Mouse (Mus musculus): Measurements from ENCODE around the gene Grin2a.

- no peak for TF ChIP-seq CTCF (IDR thresholded peaks at IDR 0.05; ENCODE audit: low read depth, low read length)
- TF ChIP-seq POLR2A (IDR thresholded peaks at IDR 0.05; ENCODE audit: extremely low read depth, insufficient read depth, low read length), result no peak
These were observed 377.2 kb downstream of the Grin2a start for GRCm38 (mm10) chr16:9618206-9618605.

Measured in liver, adult 2 months (tissue).